Mouse (Mus musculus): ENCODE measurements around the gene Wdr4. TPM values are rescaled to one million over a fixed set of nuclear protein-coding genes. Genes with fewer than 3 reads are reported as not detected.

The Wdr4 gene
- polyA plus RNA-seq (2017; shearing (Covaris generic)): 28.3 TPM

GRCm38 (mm10) chr17:31519946-31520838 lies at the start of gene Wdr4, which contains the start of gene Ndufv3:
TSS of gene Wdr4 (minus strand) at chr17:31519980.
TSS of gene Ndufv3 (plus strand) at chr17:31520115.

GRCm38 (mm10) chr17:31564015-31564857 lies 44.5 kb upstream of the Wdr4 start, which contains the start of gene Pknox1:
TSS of gene Pknox1 (plus strand) at chr17:31564734.

Other genes with a start within 250 kb of the Wdr4 start
- gene Rsph1, start 242.6 kb downstream of the Wdr4 start, polyA plus RNA-seq (2017; shearing (Covaris generic)): 1.9 TPM
- gene Slc37a1, start 233.2 kb downstream of the Wdr4 start, polyA plus RNA-seq (2017; shearing (Covaris generic)): 48.6 TPM
- not detected for gene Pde9a, start 133.8 kb downstream of the Wdr4 start, polyA plus RNA-seq (2017; shearing (Covaris generic))
- 270 TPM for gene Ndufv3, start 135 bp upstream of the Wdr4 start, polyA plus RNA-seq (2017; shearing (Covaris generic))
- gene Pknox1, start 44.8 kb upstream of the Wdr4 start, polyA plus RNA-seq (2017; shearing (Covaris generic)): 71.2 TPM
- 0.06 TPM for gene Cbs, start 117.3 kb upstream of the Wdr4 start, polyA plus RNA-seq (2017; shearing (Covaris generic))
- gene U2af1, start 138.9 kb upstream of the Wdr4 start, polyA plus RNA-seq (2017; shearing (Covaris generic)): 237 TPM
- not detected for gene Cryaa, start 157.8 kb upstream of the Wdr4 start, polyA plus RNA-seq (2017; shearing (Covaris generic))

Data from activated CD4-positive, CD25-positive, alpha-beta regulatory T cell, adult 9 weeks (primary cell).